In genomic region chr8:70629574-70630531, GRCm38 (mm10) we compare ENCODE assay signal across 7 mouse cellular contexts. TPM values are rescaled to one million over a fixed set of nuclear protein-coding genes. Genes with fewer than 3 reads are reported as not detected.
DNase-seq lines count a peak whose midpoint lies in the region; ATAC-seq and TF ChIP-seq lines count a peak whose summit lies in the region.

No protein-coding gene starts in this region.

- peak overlapping the region; percentile 49 for H3K9ac ChIP-seq in embryonic facial prominence, embryonic 12.5 days
- peak overlapping the region; percentile 59 for H3K9ac ChIP-seq in limb, embryonic 12.5 days (replicated peaks)
- peak overlapping the region; percentile 50 for H3K9ac ChIP-seq in midbrain, embryonic 14.5 days (replicated peaks; ENCODE audit: low read length)

- peaks cover 24% of the 10 kb centered on the region for H3K4me1 ChIP-seq in embryonic facial prominence, embryonic 12.5 days
- H3K4me1 ChIP-seq in kidney, adult 2 months (ENCODE audit: control insufficient read depth, insufficient read depth, low read length), result peaks cover 30% of the 10 kb centered on the region
- H3K4me1 ChIP-seq in limb, embryonic 12.5 days (replicated peaks), result peaks cover 38% of the 10 kb centered on the region
- H3K4me1 ChIP-seq in midbrain, embryonic 14.5 days (ENCODE audit: control insufficient read depth, insufficient read depth, low read length), result peaks cover 17% of the 10 kb centered on the region

- peak overlapping the region; percentile 41 for H3K4me3 ChIP-seq in embryonic facial prominence, embryonic 12.5 days
- H3K4me3 ChIP-seq in kidney, adult 2 months (ENCODE audit: insufficient read depth, low read depth, low read length), result peak overlapping the region; percentile 71
- H3K4me3 ChIP-seq in limb, embryonic 12.5 days (replicated peaks), result peak overlapping the region; percentile 54
- H3K4me3 ChIP-seq in midbrain, embryonic 14.5 days (replicated peaks; ENCODE audit: low read depth, low read length), result peak overlapping the region; percentile 39

- no peak for TF ChIP-seq POLR2A in kidney, adult 2 months (IDR thresholded peaks at IDR 0.05; ENCODE audit: low read depth, low read length)

- H3K36me3 ChIP-seq in embryonic facial prominence, embryonic 12.5 days, result no peaks in the 10 kb centered on the region
- no peaks in the 10 kb centered on the region for H3K36me3 ChIP-seq in kidney, adult 2 months (ENCODE audit: control insufficient read depth, insufficient read depth, low read length)
- H3K36me3 ChIP-seq in limb, embryonic 12.5 days, result no peaks in the 10 kb centered on the region
- no peaks in the 10 kb centered on the region for H3K36me3 ChIP-seq in midbrain, embryonic 14.5 days (ENCODE audit: control insufficient read depth, insufficient read depth, low read length)

- peak; percentile 86 for DNase-seq in adrenal gland, postnatal 25 days
- peak; percentile 90 to 92 for DNase-seq in heart, adult 18-20 months
- peak; percentile 89 for DNase-seq in kidney, adult 2 months
- DNase-seq in midbrain, embryonic 14.5 days, result peak; percentile 91
- peak; percentile 85 for DNase-seq in spleen, adult 12 weeks (ENCODE audit: low spot score)

- 2% methylated on average over 60 of the region's 60 CpGs for WGBS in embryonic facial prominence, embryonic 12.5 days
- 2% methylated on average over 60 of the region's 60 CpGs for WGBS in kidney, adult 2 months
- 1% methylated on average over 60 of the region's 60 CpGs for WGBS in limb, embryonic 12.5 days
- WGBS in midbrain, embryonic 14.5 days, result under 1% methylated on average over 60 of the region's 60 CpGs

- ATAC-seq in embryonic facial prominence, embryonic 12.5 days (ENCODE audit: insufficient number of reproducible peaks, insufficient read depth, low FRiP score, low TSS enrichment), result peak; percentile 70
- peak; percentile 83 for ATAC-seq in limb, embryonic 12.5 days (ENCODE audit: insufficient number of reproducible peaks, insufficient read depth, low FRiP score, low TSS enrichment, low read depth)
- peak; percentile 88 for ATAC-seq in midbrain, embryonic 14.5 days (ENCODE audit: low FRiP score, low TSS enrichment)

- H3K4me2 ChIP-seq in embryonic facial prominence, embryonic 12.5 days (replicated peaks), result peak overlapping the region; percentile 63
- H3K4me2 ChIP-seq in limb, embryonic 12.5 days, result peak overlapping the region; percentile 73
- H3K4me2 ChIP-seq in midbrain, embryonic 14.5 days (ENCODE audit: low read length), result peak overlapping the region; percentile 62

- no peak overlapping the region for H3K27ac ChIP-seq in embryonic facial prominence, embryonic 12.5 days
- peak overlapping the region; percentile 59 for H3K27ac ChIP-seq in kidney, adult 2 months (ENCODE audit: insufficient read depth, low read depth, low read length)
- peak overlapping the region; percentile 53 for H3K27ac ChIP-seq in limb, embryonic 12.5 days
- H3K27ac ChIP-seq in midbrain, embryonic 14.5 days (replicated peaks; ENCODE audit: low read depth, low read length), result peak overlapping the region; percentile 65

- no peaks in the 10 kb centered on the region for H3K9me3 ChIP-seq in embryonic facial prominence, embryonic 12.5 days
- no peaks in the 10 kb centered on the region for H3K9me3 ChIP-seq in limb, embryonic 12.5 days
- H3K9me3 ChIP-seq in midbrain, embryonic 14.5 days (ENCODE audit: control insufficient read depth, low read length), result no peaks in the 10 kb centered on the region

- peak; percentile 99 for TF ChIP-seq CTCF in kidney, adult 2 months (conservative IDR thresholded peaks at IDR 0.05; ENCODE audit: insufficient read depth, insufficient read length, low read depth, low read length)

- H3K27me3 ChIP-seq in embryonic facial prominence, embryonic 12.5 days, result peaks cover 22% of the 10 kb centered on the region
- H3K27me3 ChIP-seq in kidney, adult 2 months (replicated peaks; ENCODE audit: control insufficient read depth, insufficient read depth, low read length), result no peaks in the 10 kb centered on the region
- peaks cover 23% of the 10 kb centered on the region for H3K27me3 ChIP-seq in limb, embryonic 12.5 days
- H3K27me3 ChIP-seq in midbrain, embryonic 14.5 days (ENCODE audit: control insufficient read depth, insufficient read depth, low read length), result 0 out of 2 replicates have a peak, but pooled peaks cover 6% of the 10 kb centered on the region

RNA-seq across cellular contexts. Expression of gene Gdf15, which starts 2.4 kb away (rescaled TPM):
- total RNA-seq in adrenal gland, postnatal 25 days (2021), result 2.2 and 5.7 TPM in 2 replicates
- not detected in 2 replicates for polyA plus RNA-seq in embryonic facial prominence, embryonic 12.5 days (2016; fragmentation: Nextera tagmentation; extraction: Ambion mirVana)
- 1 to 10 TPM; 1.4 to 2.0 TPM for total RNA-seq in heart, adult 18-20 months (2021)
- polyA plus RNA-seq in kidney, adult 2 months (2012; rRNA removed), result 11.2 and 17.8 TPM in 2 replicates
- polyA plus RNA-seq in limb, embryonic 12.5 days (2016; fragmentation: Nextera tagmentation; extraction: Ambion mirVana), result 0.15 TPM in 1 of 2 replicates, not detected in the other
- 0.16 and 0.20 TPM in 2 replicates for polyA plus RNA-seq in midbrain, embryonic 14.5 days (2014; fragmentation: Nextera tagmentation; extraction: Ambion mirVana)

RNA-seq across cellular contexts. Expression of gene Lrrc25, which starts 13.9 kb away (rescaled TPM):
- 1.0 and 2.2 TPM in 2 replicates for total RNA-seq in adrenal gland, postnatal 25 days (2021)
- polyA plus RNA-seq in embryonic facial prominence, embryonic 12.5 days (2016; fragmentation: Nextera tagmentation; extraction: Ambion mirVana), result 1.1 and 1.2 TPM in 2 replicates
- total RNA-seq in heart, adult 18-20 months (2021), result 1 to 10 TPM; 1.6 to 2.5 TPM
- polyA plus RNA-seq in kidney, adult 2 months (2012; rRNA removed), result 3.2 and 3.5 TPM in 2 replicates
- 0.76 and 1.2 TPM in 2 replicates for polyA plus RNA-seq in limb, embryonic 12.5 days (2016; fragmentation: Nextera tagmentation; extraction: Ambion mirVana)
- 0.34 and 1.1 TPM in 2 replicates for polyA plus RNA-seq in midbrain, embryonic 14.5 days (2014; fragmentation: Nextera tagmentation; extraction: Ambion mirVana)

RNA-seq across cellular contexts. Expression of gene Ssbp4, which starts 21.2 kb away (rescaled TPM):
- total RNA-seq in adrenal gland, postnatal 25 days (2021), result 82.0 and 88.2 TPM in 2 replicates
- polyA plus RNA-seq in embryonic facial prominence, embryonic 12.5 days (2016; fragmentation: Nextera tagmentation; extraction: Ambion mirVana), result 134 and 142 TPM in 2 replicates
- 10 to 100 TPM; 29.9 to 35.7 TPM for total RNA-seq in heart, adult 18-20 months (2021)
- polyA plus RNA-seq in kidney, adult 2 months (2012; rRNA removed), result 84.9 and 123 TPM in 2 replicates
- polyA plus RNA-seq in limb, embryonic 12.5 days (2016; fragmentation: Nextera tagmentation; extraction: Ambion mirVana), result 137 and 151 TPM in 2 replicates
- 172 and 213 TPM in 2 replicates for polyA plus RNA-seq in midbrain, embryonic 14.5 days (2014; fragmentation: Nextera tagmentation; extraction: Ambion mirVana)

RNA-seq across cellular contexts. Expression of gene Pgpep1, which starts 30.3 kb away (rescaled TPM):
- 98.1 and 129 TPM in 2 replicates for total RNA-seq in adrenal gland, postnatal 25 days (2021)
- polyA plus RNA-seq in embryonic facial prominence, embryonic 12.5 days (2016; fragmentation: Nextera tagmentation; extraction: Ambion mirVana), result 59.5 and 70.4 TPM in 2 replicates
- total RNA-seq in heart, adult 18-20 months (2021), result 10 to 100 TPM; 40.5 to 41.1 TPM
- 296 TPM in 2 replicates for polyA plus RNA-seq in kidney, adult 2 months (2012; rRNA removed)
- polyA plus RNA-seq in limb, embryonic 12.5 days (2016; fragmentation: Nextera tagmentation; extraction: Ambion mirVana), result 45.7 and 53.9 TPM in 2 replicates
- 86.9 and 95.8 TPM in 2 replicates for polyA plus RNA-seq in midbrain, embryonic 14.5 days (2014; fragmentation: Nextera tagmentation; extraction: Ambion mirVana)

RNA-seq across cellular contexts. Expression of gene Isyna1, which starts 35.7 kb away (rescaled TPM):
- 89.7 and 101 TPM in 2 replicates for total RNA-seq in adrenal gland, postnatal 25 days (2021)
- polyA plus RNA-seq in embryonic facial prominence, embryonic 12.5 days (2016; fragmentation: Nextera tagmentation; extraction: Ambion mirVana), result 185 and 195 TPM in 2 replicates
- 10 to 100 TPM; 15.4 to 28.2 TPM for total RNA-seq in heart, adult 18-20 months (2021)
- polyA plus RNA-seq in kidney, adult 2 months (2012; rRNA removed), result 127 and 159 TPM in 2 replicates
- 177 and 180 TPM in 2 replicates for polyA plus RNA-seq in limb, embryonic 12.5 days (2016; fragmentation: Nextera tagmentation; extraction: Ambion mirVana)
- polyA plus RNA-seq in midbrain, embryonic 14.5 days (2014; fragmentation: Nextera tagmentation; extraction: Ambion mirVana), result 91.9 and 101 TPM in 2 replicates

Comparison
In these comparisons a context has a peak if more than half of its experiments do, and no peak if none do; other contexts are left out.
1. RNA of gene Gdf15, which starts 2.4 kb away (polyA plus RNA-seq): 11.2 to 17.8 TPM in kidney, adult 2 months; 0.16 to 0.20 TPM in midbrain, embryonic 14.5 days, 0.15 TPM in limb, embryonic 12.5 days and not detected in embryonic facial prominence, embryonic 12.5 days; every median in the first group is over 10 times any median in the second.
2. Peak in every context shown above with its lines, with median percentiles within 50 percentile points of each other: DNase-seq, ATAC-seq, H3K4me2 ChIP-seq, H3K4me3 ChIP-seq and H3K9ac ChIP-seq.